Mouse (Mus musculus): ENCODE measurements around the gene Slc37a4. TPM values are rescaled to one million over a fixed set of nuclear protein-coding genes. Genes with fewer than 3 reads are reported as not detected.
"Not testable (repeated sequence)": the region's sequence is repeated elsewhere in the genome, so short reads cannot be mapped to it uniquely, and the experiment has no call there.

The Slc37a4 gene
- polyA plus RNA-seq, 1 experiment, result 22.2 TPM

DNA sequence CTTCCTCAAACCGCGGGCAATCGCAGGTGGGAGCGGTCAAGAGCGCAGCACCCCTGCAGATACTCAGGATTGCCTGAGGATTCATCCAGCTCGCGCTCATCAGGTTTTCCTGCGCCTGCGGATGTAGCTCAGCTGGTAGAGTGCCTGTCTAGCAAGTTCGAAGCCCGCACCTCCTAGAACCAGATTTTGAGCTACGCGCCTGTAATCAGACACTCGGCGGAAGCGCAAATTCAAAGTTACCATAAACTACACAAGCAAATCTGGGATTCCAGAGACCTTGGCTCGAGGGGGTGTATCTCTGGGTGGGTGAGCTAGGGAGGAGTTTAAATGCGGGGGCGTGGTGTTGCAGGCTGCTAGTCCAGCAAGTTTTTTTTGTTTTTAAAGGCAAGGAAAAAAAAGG lies 44.3 kb downstream of the Slc37a4 start, which contains the start of gene Foxr1:
Gene Foxr1, minus strand, starts transcription at position 176 of the 400 bp plus-strand sequence.
- no peak for DNase-seq (ENCODE audit: low spot score)

DNA sequence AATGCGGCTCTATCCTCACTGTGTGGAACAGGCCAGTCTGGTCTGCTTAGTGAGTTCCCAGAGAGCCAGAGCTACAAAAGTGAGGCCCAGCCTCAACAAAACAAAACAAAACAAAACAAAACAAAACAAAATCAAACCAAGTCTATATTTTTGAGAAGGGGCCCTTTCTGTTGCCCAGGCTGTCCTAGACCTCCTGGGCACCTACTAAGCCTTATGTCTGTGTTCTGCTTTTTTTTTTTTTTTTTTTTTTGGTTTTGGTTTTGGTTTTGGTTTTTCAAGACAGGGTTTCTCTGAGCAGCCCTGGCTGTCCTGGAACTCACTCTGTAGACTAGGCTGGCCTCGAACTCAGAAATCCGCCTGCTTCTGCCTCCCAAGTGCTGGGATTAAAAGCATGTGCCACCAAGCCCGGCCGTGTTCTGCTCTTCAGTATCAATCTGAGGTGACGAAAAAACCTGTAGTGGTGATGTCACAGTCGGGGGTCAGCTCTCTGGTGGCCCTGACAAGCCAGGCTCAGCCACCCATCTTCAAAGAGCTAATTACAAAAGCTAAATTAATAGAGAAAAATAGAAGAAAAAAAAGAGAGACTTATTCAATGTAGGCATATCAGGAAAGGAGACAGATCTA lies 47.9 kb downstream of the Slc37a4 start:
- DNase-seq (ENCODE audit: low spot score), result not testable (repeated sequence)

GRCm38 (mm10) chr9:44450387-44450786 lies 53.7 kb downstream of the Slc37a4 start:
- DNase-seq (ENCODE audit: low spot score), result no peak

Other genes with a start within 250 kb of the Slc37a4 start
- 14.9 and 16.0 TPM in 2 replicates for gene Cbl, start 162.8 kb upstream of the Slc37a4 start, polyA plus RNA-seq (2012; rRNA removed)
- not detected in 2 replicates for gene Ccdc153, start 156.2 kb upstream of the Slc37a4 start, polyA plus RNA-seq (2012; rRNA removed)
- 0.21 and 0.24 TPM in 2 replicates for gene Pdzd3, start 145.4 kb upstream of the Slc37a4 start, polyA plus RNA-seq (2012; rRNA removed)
- gene Nlrx1, start 128.3 kb upstream of the Slc37a4 start, polyA plus RNA-seq (2012; rRNA removed), result 9.6 and 13.0 TPM in 2 replicates
- 7.6 and 8.9 TPM in 2 replicates for gene Abcg4, start 108.2 kb upstream of the Slc37a4 start, polyA plus RNA-seq (2012; rRNA removed)
- 20.2 and 22.7 TPM in 2 replicates for gene Hinfp, start 91.2 kb upstream of the Slc37a4 start, polyA plus RNA-seq (2012; rRNA removed)
- 30.5 and 31.4 TPM in 2 replicates for gene C2cd2l, start 76.6 kb upstream of the Slc37a4 start, polyA plus RNA-seq (2012; rRNA removed)
- 24.7 and 25.8 TPM in 2 replicates for gene Dpagt1, start 70.8 kb upstream of the Slc37a4 start, polyA plus RNA-seq (2012; rRNA removed)
- 19.8 and 22.1 TPM in 2 replicates for gene H2afx, start 62.2 kb upstream of the Slc37a4 start, polyA plus RNA-seq (2012; rRNA removed)
- gene Hmbs, start 52.6 kb upstream of the Slc37a4 start, polyA plus RNA-seq (2012; rRNA removed), result 34.4 and 40.7 TPM in 2 replicates
- gene Vps11, start 35.2 kb upstream of the Slc37a4 start, polyA plus RNA-seq (2012; rRNA removed), result 22.0 and 26.8 TPM in 2 replicates
- gene Hyou1, start 17.4 kb upstream of the Slc37a4 start, polyA plus RNA-seq (2012; rRNA removed), result 34.4 and 35.3 TPM in 2 replicates
- 1,336 and 1,393 TPM in 2 replicates for gene Rps25, start 10.3 kb downstream of the Slc37a4 start, polyA plus RNA-seq (2012; rRNA removed)
- 55.6 and 68.6 TPM in 2 replicates for gene Trappc4, start 10.7 kb downstream of the Slc37a4 start, polyA plus RNA-seq (2012; rRNA removed)
- 33.7 and 47.1 TPM in 2 replicates for gene Ccdc84, start 21.7 kb downstream of the Slc37a4 start, polyA plus RNA-seq (2012; rRNA removed)
- gene Foxr1, start 44.3 kb downstream of the Slc37a4 start, polyA plus RNA-seq (2012; rRNA removed), result 0.28 and 0.63 TPM in 2 replicates
- gene Upk2, start 58.1 kb downstream of the Slc37a4 start, polyA plus RNA-seq (2012; rRNA removed), result 788 and 1,023 TPM in 2 replicates
- gene Bcl9l, start 86.0 kb downstream of the Slc37a4 start, polyA plus RNA-seq (2012; rRNA removed), result 11.1 and 29.7 TPM in 2 replicates
- 0.11 and 0.16 TPM in 2 replicates for gene Cxcr5, start 165.0 kb downstream of the Slc37a4 start, polyA plus RNA-seq (2012; rRNA removed)
- 28.2 and 47.5 TPM in 2 replicates for gene Ddx6, start 208.0 kb downstream of the Slc37a4 start, polyA plus RNA-seq (2012; rRNA removed)